Mouse (Mus musculus) C2C12 (cell line): Measurements from ENCODE around the gene Aicda. TPM values are rescaled to one million over a fixed set of nuclear protein-coding genes. Genes with fewer than 3 reads are reported as not detected.
"Not testable (repeated sequence)": the region's sequence is repeated elsewhere in the genome, so short reads cannot be mapped to it uniquely, and the experiment has no call there.

Experiments used
- H3K27me3 ChIP-seq: one replicate; pipeline ENCODE4 v1.6.1; 2011; ENCODE audit not compliant: control insufficient read depth, insufficient read depth, insufficient read length
- H3K36me3 ChIP-seq: one replicate; pipeline ENCODE4 v1.6.1; 2011; ENCODE audit not compliant: control insufficient read depth, insufficient read depth
- H3K4me3 ChIP-seq: one replicate; pipeline ENCODE4 v1.5.1; 2011; ENCODE audit warnings: mild to moderate bottlenecking, control low read depth; ENCODE audit not compliant: poor library complexity, insufficient read depth, severe bottlenecking
- H3K79me2 ChIP-seq: one replicate; pipeline ENCODE4 v1.6.1; 2011; ENCODE audit not compliant: control insufficient read depth, insufficient read depth
- H3K79me3 ChIP-seq: one replicate; pipeline ENCODE4 v1.6.1; 2011; ENCODE audit warnings: low read depth, control low read depth
- H3ac ChIP-seq: one replicate; pipeline ENCODE3; 2011; ENCODE audit warnings: low read depth; ENCODE audit not compliant: control insufficient read depth, insufficient read length
- CEBPB ChIP-seq: IDR thresholded peaks from one replicate; pipeline ENCODE4 v1.6.1; 2011; ENCODE audit warnings: low read depth, mild to moderate bottlenecking, control low read depth, moderate library complexity
- CTCF ChIP-seq: IDR thresholded peaks from one replicate; pipeline ENCODE4 v1.5.1; 2011; ENCODE audit not compliant: control insufficient read depth, insufficient read depth, insufficient read length
- FOSL1 ChIP-seq: IDR thresholded peaks from one replicate; pipeline ENCODE4 v1.8.0; 2011; ENCODE audit warnings: mild to moderate bottlenecking, low read length; ENCODE audit not compliant: poor library complexity, insufficient read depth, severe bottlenecking
- MAX ChIP-seq: IDR thresholded peaks from one replicate; pipeline ENCODE4 v1.6.1; 2011; ENCODE audit warnings: mild to moderate bottlenecking, control low read depth
- MYOD1 ChIP-seq: IDR thresholded peaks from one replicate; pipeline ENCODE4 v1.6.1; 2011; ENCODE audit warnings: low read depth; ENCODE audit not compliant: control insufficient read depth, insufficient read length
- MYOG ChIP-seq: IDR thresholded peaks from one replicate; pipeline ENCODE4 v1.6.1; 2011; ENCODE audit not compliant: control insufficient read depth, insufficient read length; ENCODE audit errors: extremely low read depth
- USF1 ChIP-seq: IDR thresholded peaks from one replicate; pipeline ENCODE4 v1.6.1; 2011; ENCODE audit warnings: low read depth, mild to moderate bottlenecking, control low read depth, moderate library complexity
- polyA plus RNA-seq: library from polyadenylated mRNA; unstranded; fragments of >200 nt; fragmentation: generic; extraction: Trizol; gene quantifications from one replicate; pipeline ENCODE4 v1.2.1, GENCODE M21; 2012; ENCODE audit warnings: missing spikeins

The Aicda gene
- polyA plus RNA-seq, 1 experiment = not detected

DNA sequence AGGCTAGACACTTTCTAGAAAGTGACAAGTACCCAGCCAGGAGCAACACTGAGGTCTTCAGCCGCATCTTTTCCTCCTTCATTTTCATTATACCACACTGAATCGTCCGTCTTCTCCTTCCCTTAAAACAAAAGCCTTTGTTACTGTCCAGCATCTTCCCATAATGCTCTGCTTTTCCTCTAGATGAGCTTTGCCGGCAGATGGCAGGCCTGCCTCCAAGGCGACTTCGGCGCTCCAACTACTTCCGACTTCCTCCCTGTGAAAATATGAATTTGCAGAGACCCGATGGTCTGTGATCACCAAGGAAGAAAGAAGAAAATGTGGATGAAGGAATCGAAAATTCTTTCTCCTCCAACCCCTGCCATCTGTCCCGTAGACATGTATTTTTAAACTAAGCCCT, 25.5 kb upstream of the Aicda start:
- H3K4me3 ChIP-seq = no peak overlapping the region
- no peak overlapping the region for H3ac ChIP-seq
- H3K79me3 ChIP-seq = no peaks in the 10 kb centered on the region
- no peaks in the 10 kb centered on the region for H3K27me3 ChIP-seq
- no peaks in the 10 kb centered on the region for H3K79me2 ChIP-seq
- TF ChIP-seq FOSL1 = no peak
- TF ChIP-seq MYOD1 = no peak
- TF ChIP-seq MAX = no peak
- H3K36me3 ChIP-seq = no peaks in the 10 kb centered on the region

DNA sequence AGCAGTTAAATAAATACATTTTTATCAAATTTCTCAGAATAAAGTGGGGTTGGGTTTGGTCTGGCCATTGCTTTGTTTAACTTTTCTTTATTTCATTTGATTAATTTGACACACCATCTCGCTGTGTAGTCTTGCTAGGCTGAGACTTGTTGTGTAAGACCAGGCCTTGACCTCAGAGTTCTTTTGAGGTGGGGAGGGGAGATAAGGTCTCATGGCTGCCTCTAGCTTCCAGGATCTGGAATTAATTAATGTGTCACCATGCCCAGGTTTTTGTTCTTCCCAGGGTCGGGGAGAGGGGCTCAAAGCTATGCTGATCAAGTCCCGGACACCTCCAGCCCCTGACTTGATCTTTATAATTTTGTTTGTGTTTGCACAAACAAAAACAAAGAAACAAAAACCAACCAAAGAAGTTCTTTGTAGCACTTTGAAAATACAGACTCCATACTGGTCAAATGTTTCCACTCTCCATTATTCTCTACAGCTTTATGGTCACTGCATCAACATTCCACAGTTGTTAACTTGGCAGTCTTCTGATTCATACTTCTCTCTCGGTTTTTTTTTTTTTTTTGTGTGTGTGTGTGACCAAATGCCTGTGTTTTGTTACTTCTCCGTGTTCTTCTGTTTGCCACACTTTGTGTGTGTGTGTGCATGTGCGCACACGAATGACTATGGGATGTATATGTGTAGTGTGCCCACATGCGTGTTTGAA, 22.0 kb upstream of the Aicda start:
- H3K4me3 ChIP-seq = no peak overlapping the region
- TF ChIP-seq USF1 = no peak
- TF ChIP-seq MAX = no peak
- TF ChIP-seq FOSL1 = no peak
- no peak for TF ChIP-seq MYOD1
- no peak for TF ChIP-seq MYOG
- no peak for TF ChIP-seq CEBPB
- no peaks in the 10 kb centered on the region for H3K27me3 ChIP-seq

DNA sequence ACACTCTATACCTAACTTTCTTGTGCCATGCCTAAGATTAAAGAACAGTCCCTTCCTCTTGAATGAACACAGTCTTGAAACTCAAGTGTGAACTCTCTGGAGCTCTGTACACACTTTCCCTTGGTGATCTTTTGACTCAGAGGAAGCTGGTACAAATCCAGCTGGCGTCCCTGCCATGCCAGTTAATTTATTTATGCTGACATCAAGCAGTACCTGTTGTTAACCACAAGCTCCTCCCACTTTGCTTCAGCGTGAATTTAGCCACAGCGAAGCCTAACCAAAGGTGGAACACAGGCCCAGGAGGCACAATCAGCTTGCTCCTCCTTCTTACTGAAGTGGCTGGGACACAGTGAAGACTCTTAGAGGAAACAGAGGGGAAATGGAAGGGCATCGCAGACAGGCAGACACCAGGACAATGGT, 20.7 kb upstream of the Aicda start:
- no peak overlapping the region for H3ac ChIP-seq
- no peaks in the 10 kb centered on the region for H3K27me3 ChIP-seq
- no peak overlapping the region for H3K4me3 ChIP-seq
- H3K36me3 ChIP-seq = no peaks in the 10 kb centered on the region
- no peak for TF ChIP-seq MYOG
- no peak for TF ChIP-seq CEBPB
- TF ChIP-seq MAX = no peak
- TF ChIP-seq FOSL1 = no peak
- TF ChIP-seq CTCF = no peak
- no peak for TF ChIP-seq USF1
- no peak for TF ChIP-seq MYOD1
- no peaks in the 10 kb centered on the region for H3K79me3 ChIP-seq
- no peaks in the 10 kb centered on the region for H3K79me2 ChIP-seq

More for the DNA sequence above, 22.0 kb upstream of the Aicda start:
- Histone ChIP-seq H3K79me2 (no peaks in the 10 kb centered on the region), H3K79me3 (no peaks in the 10 kb centered on the region), H3ac (no peak overlapping the region), H3K36me3 (no peaks in the 10 kb centered on the region)

DNA sequence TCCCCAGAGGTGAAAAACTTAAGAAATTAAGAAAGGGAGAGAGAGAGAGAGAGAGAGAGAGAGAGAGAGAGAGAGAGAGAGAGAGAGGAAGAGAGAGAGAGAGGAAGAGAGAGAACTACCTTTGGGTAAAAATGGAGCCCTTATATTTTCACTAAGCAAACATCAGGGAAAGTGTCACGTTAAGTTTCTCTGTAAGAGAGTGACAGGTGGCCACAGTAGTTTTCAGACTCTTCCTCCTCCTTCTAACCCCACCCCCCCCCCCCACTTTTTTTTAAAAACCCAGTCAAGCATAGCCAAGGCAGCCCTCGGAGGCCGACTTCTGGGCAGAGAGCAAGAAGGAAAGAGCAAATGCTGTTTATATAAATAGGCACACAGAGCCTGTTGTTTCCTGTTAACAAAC, 19.6 kb upstream of the Aicda start:
- no peak for TF ChIP-seq USF1
- TF ChIP-seq MAX = no peak
- TF ChIP-seq CEBPB = no peak
- no peak for TF ChIP-seq CTCF
- TF ChIP-seq MYOG = no peak
- no peak for TF ChIP-seq FOSL1
- TF ChIP-seq MYOD1 = no peak
- H3K79me3 ChIP-seq = no peaks in the 10 kb centered on the region
- no peaks in the 10 kb centered on the region for H3K79me2 ChIP-seq
- H3K4me3 ChIP-seq = no peak overlapping the region
- no peaks in the 10 kb centered on the region for H3K27me3 ChIP-seq
- no peak overlapping the region for H3ac ChIP-seq
- H3K36me3 ChIP-seq = no peaks in the 10 kb centered on the region

DNA sequence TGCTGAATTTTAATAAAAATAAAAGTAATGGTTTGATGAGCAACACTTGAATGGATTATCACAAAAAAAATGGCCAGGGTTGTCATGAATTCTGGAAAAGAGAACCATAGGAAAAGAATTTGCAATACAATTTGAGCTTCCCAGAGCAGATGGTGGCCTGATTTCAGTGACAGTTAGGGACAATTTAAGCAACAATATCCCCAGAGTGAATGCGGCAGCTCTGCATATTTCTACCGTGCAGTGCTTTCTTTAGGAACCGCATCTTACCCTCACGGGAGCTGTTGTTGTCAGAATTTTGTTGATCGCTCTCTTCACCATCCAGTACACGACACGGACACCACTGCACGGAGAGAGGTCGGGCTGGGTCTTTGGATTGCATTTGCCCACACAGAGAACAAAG, 14.0 kb upstream of the Aicda start:
- Histone ChIP-seq H3K27me3 (no peaks in the 10 kb centered on the region), H3ac (no peak overlapping the region), H3K36me3 (no peaks in the 10 kb centered on the region), H3K79me3 (no peaks in the 10 kb centered on the region), H3K4me3 (no peak overlapping the region), H3K79me2 (no peaks in the 10 kb centered on the region)
- no peak for TF ChIP-seq FOSL1
- no peak for TF ChIP-seq MYOG

DNA sequence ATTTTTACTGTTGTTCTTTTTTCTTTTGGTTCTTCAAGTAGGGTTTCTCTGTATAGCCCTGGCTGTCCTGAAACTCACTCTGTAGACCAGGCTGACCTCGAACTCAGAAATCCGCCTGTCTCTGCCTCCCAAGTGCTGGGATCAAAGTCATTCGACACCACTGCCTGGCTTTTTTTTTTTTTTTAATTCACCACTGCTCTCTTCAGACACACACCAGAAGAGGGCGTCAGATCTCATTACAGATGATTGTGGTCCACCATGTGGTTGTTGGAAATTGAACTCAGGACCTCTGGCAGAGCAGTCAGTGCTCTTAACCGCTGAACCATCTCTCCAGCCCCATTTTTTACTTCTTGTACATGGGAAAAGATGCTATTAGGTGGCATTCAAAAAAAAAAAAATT, 11.1 kb upstream of the Aicda start:
- H3K27me3 ChIP-seq, H3ac ChIP-seq, H3K79me2 ChIP-seq, H3K36me3 ChIP-seq, H3K4me3 ChIP-seq, H3K79me3 ChIP-seq: not testable (repeated sequence)
